Mouse (Mus musculus) mouse trophoblast stem cell (cell line): Measurements from ENCODE around the gene Lamp2.
"Not testable (repeated sequence)": the region's sequence is repeated elsewhere in the genome, so short reads cannot be mapped to it uniquely, and the experiment has no call there.

ENCODE experiments used
- in situ Hi-C, 2 experiments: fragments of 300-500 bp; cut with MseI, MboI; formaldehyde crosslinking; loops; 2 replicates in 1 of 2; 3 replicates in 1 of 2; pipeline ENCODE4 v1.15.1; 2025

Gene Lamp2

GRCm38 (mm10) chrX:38455890-38456634 lies at the start of gene Lamp2:
Lamp2 (minus strand) TSS chrX:38456454.
- in situ Hi-C loops, result no loop called here

GRCm38 (mm10) chrX:38504846-38505245 lies 48.6 kb upstream of the Lamp2 start:
- in situ Hi-C loops, result no loop called here

- in situ Hi-C loops, result not testable (repeated sequence)
These were observed 45.9 kb upstream of the Lamp2 start for GRCm38 (mm10) chrX:38502182-38502581.

- in situ Hi-C loops, result not testable (repeated sequence)
These were observed 29.2 kb upstream of the Lamp2 start for GRCm38 (mm10) chrX:38485464-38485863.

- in situ Hi-C loops, result no loop called here
These were observed 22.3 kb upstream of the Lamp2 start for GRCm38 (mm10) chrX:38478583-38478982.

GRCm38 (mm10) chrX:38473537-38474299 lies 17.5 kb upstream of the Lamp2 start:
- in situ Hi-C loops, result no loop called here

GRCm38 (mm10) chrX:38473164-38473536 lies 16.9 kb upstream of the Lamp2 start:
- in situ Hi-C loops, result no loop called here

GRCm38 (mm10) chrX:38466236-38466635 lies 10.0 kb upstream of the Lamp2 start:
- in situ Hi-C loops, result no loop called here

GRCm38 (mm10) chrX:38463160-38463559 lies 6.9 kb upstream of the Lamp2 start:
- in situ Hi-C loops, result no loop called here

- in situ Hi-C loops, result no loop called here
These were observed 5.8 kb upstream of the Lamp2 start for GRCm38 (mm10) chrX:38462101-38462500.

GRCm38 (mm10) chrX:38460887-38461286 lies 4.6 kb upstream of the Lamp2 start:
- in situ Hi-C loops, result no loop called here

- in situ Hi-C loops, result no loop called here
These were observed 2.8 kb upstream of the Lamp2 start for GRCm38 (mm10) chrX:38459076-38459475.

GRCm38 (mm10) chrX:38456635-38457006 lies 367 bp upstream of the Lamp2 start:
- in situ Hi-C loops, result no loop called here

- in situ Hi-C loops, result no loop called here
These were observed 780 bp downstream of the Lamp2 start for GRCm38 (mm10) chrX:38455474-38455873.

- in situ Hi-C loops, result no loop called here
These were observed 1.4 kb downstream of the Lamp2 start for GRCm38 (mm10) chrX:38454900-38455299.

- in situ Hi-C loops, result no loop called here
These were observed 2.3 kb downstream of the Lamp2 start for GRCm38 (mm10) chrX:38453924-38454323.

GRCm38 (mm10) chrX:38450476-38450875 lies 5.8 kb downstream of the Lamp2 start:
- in situ Hi-C loops, result no loop called here

- in situ Hi-C loops, result no loop called here
These were observed 10.5 kb downstream of the Lamp2 start for GRCm38 (mm10) chrX:38445705-38446104.

- in situ Hi-C loops, result no loop called here
These were observed 13.8 kb downstream of the Lamp2 start for GRCm38 (mm10) chrX:38442425-38442824.

- in situ Hi-C loops, result loop anchor here (10.0 kb wide), 2 partner anchors 105 to 195 kb away; no protein-coding TSS in a partner anchor
These were observed 16.6 kb downstream of the Lamp2 start for GRCm38 (mm10) chrX:38439629-38440028.

- in situ Hi-C loops, result loop anchor here (10.0 kb wide), 2 partner anchors 103 to 193 kb away; no protein-coding TSS in a partner anchor
These were observed 18.0 kb downstream of the Lamp2 start for GRCm38 (mm10) chrX:38438147-38438791.

GRCm38 (mm10) chrX:38429455-38429854 lies 26.8 kb downstream of the Lamp2 start:
- in situ Hi-C loops, result loop anchor here in 1 of 2 experiments (5.0 kb wide), 1 partner anchor 97 kb away; no protein-coding TSS in a partner anchor
